Mouse (Mus musculus): ENCODE measurements around the gene Smarcd2.
A peak's percentile ranks its signal among the peaks of the same experiment; 100 is the strongest.

- TF ChIP-seq CTCF (conservative IDR thresholded peaks at IDR 0.05 in 1 of 2, IDR thresholded peaks at IDR 0.05 in 1 of 2; ENCODE audit: low read depth in 2 of 2, low read length in 2 of 2), result no peak
- TF ChIP-seq ZNF384 (IDR thresholded peaks at IDR 0.05; ENCODE audit: low read depth, low read length), result no peak
- peak; percentile 78 for TF ChIP-seq POLR2A (IDR thresholded peaks at IDR 0.05; ENCODE audit: low read depth, low read length)
- no peak; the same call in 1 of the 2 replicates for TF ChIP-seq CHD1 (IDR thresholded peaks at IDR 0.05; ENCODE audit: low read depth, low read length)
- TF ChIP-seq JUND (conservative IDR thresholded peaks at IDR 0.05; ENCODE audit: low read depth, low read length), result no peak; the same call in 1 of the 2 replicates
- peak; percentile 86 for TF ChIP-seq EP300 (IDR thresholded peaks at IDR 0.05; ENCODE audit: low read length)
- peak; percentile 87 for TF ChIP-seq POLR2AphosphoS2 (IDR thresholded peaks at IDR 0.05; ENCODE audit: low read depth, low read length)
- no peak for TF ChIP-seq GABPA (IDR thresholded peaks at IDR 0.05; ENCODE audit: insufficient replicate concordance, low read depth, low read length)
Observed at GRCm38 (mm10) chr11:106310123-106310522, 37.4 kb upstream of the Smarcd2 start.
